ENCODE assay signal across 17 mouse cellular contexts in genomic region chr16:41957811-41958210, GRCm38 (mm10).
"Had no signal": no experiment of that assay in that cellular context is flagged by ENCODE, and none has a peak within 500 bp of the region (broad histone marks: within the 10 kb centered on the region; RNA-seq: fewer than 3 reads in every experiment).

No protein-coding gene starts in this region.

- H3K4me2 ChIP-seq: kidney, embryonic 15.5 days; limb, embryonic 13.5 days; liver, embryonic 12.5 days; liver, embryonic 15.5 days; lung, embryonic 15.5 days; midbrain, embryonic 13.5 days had no signal

- H3K36me3 ChIP-seq: kidney, embryonic 15.5 days; limb, embryonic 13.5 days; liver, embryonic 12.5 days; liver, embryonic 15.5 days; lung, embryonic 15.5 days had no signal

- DNase-seq: kidney, postnatal 14 days; kidney, postnatal 4 days; left cerebral cortex, postnatal 4 days; liver; lung, adult 18-20 months; lung, postnatal 10 days; lung, postnatal 36 days; thymus, adult 18-20 months; thymus, postnatal 36 days had no signal

- H3K27me3 ChIP-seq: kidney, embryonic 15.5 days; limb, embryonic 13.5 days; liver, embryonic 12.5 days; liver, embryonic 15.5 days; lung, embryonic 15.5 days; megakaryocyte, embryonic 14.5 days; midbrain, embryonic 13.5 days had no signal

- H3K4me3 ChIP-seq: kidney, embryonic 15.5 days; limb, embryonic 13.5 days; liver, embryonic 12.5 days; liver, embryonic 15.5 days; lung, embryonic 15.5 days; megakaryocyte, embryonic 14.5 days; midbrain, embryonic 10.5 days; midbrain, embryonic 13.5 days had no signal

- ATAC-seq: liver, embryonic 12.5 days; midbrain, embryonic 13.5 days had no signal

- H3K9me3 ChIP-seq: kidney, embryonic 15.5 days; liver, embryonic 12.5 days; liver, embryonic 15.5 days; lung, embryonic 15.5 days had no signal

- H3K4me1 ChIP-seq: kidney, embryonic 15.5 days; limb, embryonic 13.5 days; liver, embryonic 12.5 days; liver, embryonic 15.5 days; lung, embryonic 15.5 days; megakaryocyte, embryonic 14.5 days; midbrain, embryonic 10.5 days; midbrain, embryonic 13.5 days had no signal

- H3K27ac ChIP-seq: kidney, embryonic 15.5 days; limb, embryonic 13.5 days; liver, embryonic 12.5 days; liver, embryonic 15.5 days; lung, embryonic 15.5 days; midbrain, embryonic 10.5 days; midbrain, embryonic 13.5 days had no signal

- H3K9ac ChIP-seq: kidney, embryonic 15.5 days; limb, embryonic 13.5 days; liver, embryonic 12.5 days; liver, embryonic 15.5 days; lung, embryonic 15.5 days; midbrain, embryonic 13.5 days had no signal
